Mouse (Mus musculus): Measurements from ENCODE around the gene Cyb5d1.

The Cyb5d1 gene

DNA sequence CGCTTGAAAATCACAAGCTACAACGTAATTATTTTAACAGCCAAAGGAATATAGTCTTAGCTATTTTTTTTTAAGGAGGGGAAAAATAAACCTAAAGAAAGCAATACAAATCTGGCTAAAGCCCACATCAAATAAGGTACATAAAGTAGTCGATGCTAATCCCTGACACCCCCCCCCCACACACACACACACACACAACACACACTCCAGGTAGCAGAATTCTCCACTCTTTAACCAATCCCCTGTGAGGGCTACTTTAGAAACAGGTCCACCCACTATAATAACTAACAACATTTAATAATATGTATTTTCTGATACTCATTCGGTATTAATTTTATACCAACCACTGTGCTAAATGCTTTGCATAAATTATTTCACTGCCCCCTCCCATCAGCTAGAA lies 21.1 kb upstream of the Cyb5d1 start:
- in situ Hi-C loops (cut with MboI, MseI) = loop anchor here (25.0 kb wide), 1 partner anchor 1246 kb away; the partner anchor contains the start of genes Eno3, Pfn1 and Spag7

- in situ Hi-C loops (cut with MboI, MseI) = loop anchor here (25.0 kb wide), 1 partner anchor 1246 kb away; the partner anchor contains the start of genes Eno3, Pfn1 and Spag7
These were observed 20.4 kb upstream of the Cyb5d1 start for GRCm38 (mm10) chr11:69415668-69416451.

DNA sequence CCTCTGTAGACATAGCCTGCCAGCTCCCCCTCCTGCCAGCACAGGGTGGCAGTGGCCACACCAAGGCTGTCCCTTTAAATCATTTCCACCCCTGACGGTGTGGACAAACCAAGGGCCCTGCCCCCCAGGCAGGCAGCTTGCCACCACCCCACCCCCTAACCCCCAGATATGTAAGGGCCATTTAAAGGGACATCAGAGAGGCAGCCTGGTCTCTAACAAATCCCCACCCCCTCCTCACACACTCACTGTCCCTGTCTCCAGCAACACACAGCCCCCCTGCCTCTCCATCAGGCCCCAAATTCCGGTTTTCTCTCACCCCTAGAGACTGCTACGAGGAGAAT lies 19.9 kb upstream of the Cyb5d1 start:
- in situ Hi-C loops (cut with MboI, MseI) = loop anchor here (25.0 kb wide), 1 partner anchor 1247 kb away; the partner anchor contains the start of genes Eno3, Pfn1 and Spag7

DNA sequence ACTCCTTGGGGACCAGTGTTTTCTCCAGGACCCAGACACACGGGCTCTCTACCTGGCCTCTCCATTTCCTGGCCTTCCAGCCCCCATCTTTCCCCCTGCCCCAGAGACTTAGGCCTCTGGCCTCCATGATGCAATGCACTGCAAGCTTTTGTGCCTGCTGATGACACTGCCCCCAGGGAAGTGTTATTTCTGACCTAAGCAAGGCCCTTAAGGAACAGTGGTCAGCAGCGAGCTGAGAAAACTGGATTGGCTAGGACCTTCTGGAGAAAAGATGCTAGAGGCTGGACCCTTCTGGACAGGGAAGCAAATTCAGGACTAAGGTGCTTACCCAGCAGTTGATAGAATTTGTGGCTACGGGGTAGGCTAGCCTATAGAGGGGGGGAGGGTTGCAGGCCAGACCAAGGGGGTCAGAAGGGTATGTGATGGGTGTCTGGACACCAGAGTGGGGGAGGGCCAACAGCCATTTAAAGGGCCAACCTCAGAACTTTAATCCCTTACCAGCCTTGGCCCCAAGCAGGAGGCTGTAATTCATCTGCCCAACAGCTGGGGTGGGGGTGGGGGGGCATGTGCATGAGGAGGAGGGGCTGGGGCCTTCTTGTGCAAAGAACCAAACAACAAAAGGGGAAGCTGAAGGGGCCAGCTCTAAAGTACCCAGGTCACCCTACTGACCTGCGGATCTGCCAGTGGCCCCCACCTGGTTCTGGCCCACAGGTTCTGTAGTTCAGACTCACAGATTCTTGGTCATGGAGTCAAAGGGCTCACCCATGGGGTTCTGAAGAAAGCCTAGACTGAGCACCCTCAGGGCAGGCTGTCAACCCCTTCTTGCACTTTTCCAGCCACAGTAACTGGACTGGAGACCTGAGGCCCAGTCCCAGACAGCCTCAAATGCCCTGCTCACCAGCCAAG lies 19.2 kb upstream of the Cyb5d1 start:
- in situ Hi-C loops (cut with MboI, MseI) = loop anchor here (25.0 kb wide), 1 partner anchor 1248 kb away; the partner anchor contains the start of genes Eno3, Pfn1 and Spag7

- in situ Hi-C loops (cut with MboI, MseI) = loop anchor here (25.0 kb wide), 1 partner anchor 1249 kb away; the partner anchor contains the start of genes Eno3, Pfn1 and Spag7
These were observed 18.1 kb upstream of the Cyb5d1 start, which contains the start of gene Kdm6b for GRCm38 (mm10) chr11:69413221-69414181. Gene Kdm6b, minus strand, starts transcription at chr11:69413675.

GRCm38 (mm10) chr11:69412548-69412947 lies 17.1 kb upstream of the Cyb5d1 start:
- in situ Hi-C loops (cut with MboI, MseI) = loop anchor here (25.0 kb wide), 1 partner anchor 1250 kb away; the partner anchor contains the start of genes Eno3, Pfn1 and Spag7

- in situ Hi-C loops (cut with MboI, MseI) = loop anchor here (25.0 kb wide), 1 partner anchor 1251 kb away; the partner anchor contains the start of genes Eno3, Pfn1 and Spag7
These were observed 16.2 kb upstream of the Cyb5d1 start for GRCm38 (mm10) chr11:69411538-69412203.

DNA sequence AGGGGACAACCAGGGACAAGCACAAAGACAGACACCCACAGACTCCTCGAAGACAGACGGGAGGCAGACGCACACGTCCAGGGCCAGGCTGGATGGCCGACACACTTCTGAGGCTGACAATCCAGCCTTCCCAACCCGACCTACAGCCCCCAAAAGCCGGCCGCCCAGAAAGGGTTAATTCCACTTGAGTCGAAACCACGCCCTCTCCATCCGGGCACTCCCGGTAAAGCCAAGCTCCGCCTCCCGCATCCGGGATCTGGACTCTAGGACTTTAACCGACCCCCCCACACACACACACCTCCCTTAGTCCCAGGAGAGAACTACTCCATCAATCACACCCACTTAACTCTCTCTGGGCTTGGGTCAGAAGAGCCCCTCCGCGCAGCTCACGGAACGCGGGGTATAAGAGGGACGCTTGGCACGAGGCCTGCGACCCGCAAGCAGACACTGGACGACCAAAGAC lies 15.7 kb upstream of the Cyb5d1 start:
- in situ Hi-C loops (cut with MboI, MseI) = loop anchor here (25.0 kb wide), 1 partner anchor 1251 kb away; the partner anchor contains the start of genes Eno3, Pfn1 and Spag7

DNA sequence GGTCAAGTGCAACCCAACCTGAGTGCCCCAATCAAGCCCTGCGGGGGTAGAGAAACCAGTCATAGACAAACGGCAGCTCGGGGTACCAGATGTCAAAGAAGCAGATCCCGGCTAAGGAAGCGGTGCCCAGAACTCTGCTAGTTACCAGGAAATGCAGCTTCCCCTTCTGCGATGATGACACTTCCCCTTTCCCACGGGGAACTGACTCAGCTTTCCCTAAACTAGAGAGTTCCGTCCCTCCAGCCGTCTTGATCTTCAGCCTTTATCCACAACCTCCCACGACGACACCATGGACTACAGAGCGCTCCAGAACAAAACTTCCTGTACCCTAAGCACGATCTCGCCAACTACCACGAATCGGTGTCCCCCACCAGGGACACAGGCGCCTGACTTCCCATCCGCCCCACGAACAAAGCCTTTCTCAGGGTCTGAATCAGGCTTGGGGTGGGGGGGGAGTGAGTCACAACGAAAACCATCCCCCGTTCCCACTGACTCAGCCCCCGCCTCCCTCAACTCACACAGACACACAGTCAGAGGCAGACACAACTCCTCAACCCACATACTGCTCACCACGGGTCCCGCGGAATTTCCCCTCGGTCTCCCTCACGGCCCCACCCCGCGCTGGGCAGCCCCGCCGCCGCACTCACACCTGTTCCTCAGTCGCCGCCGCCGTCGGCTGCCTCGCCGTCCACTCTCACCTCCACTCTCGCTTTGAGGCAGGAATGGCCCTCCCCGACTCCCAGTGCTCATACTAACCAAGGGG lies 15.1 kb upstream of the Cyb5d1 start:
- in situ Hi-C loops (cut with MboI, MseI) = loop anchor here (25.0 kb wide), 1 partner anchor 1252 kb away; the partner anchor contains the start of genes Eno3, Pfn1 and Spag7

- in situ Hi-C loops (cut with MboI, MseI) = loop anchor here (25.0 kb wide), 1 partner anchor 1252 kb away; the partner anchor contains the start of genes Eno3, Pfn1 and Spag7
These were observed 14.5 kb upstream of the Cyb5d1 start for GRCm38 (mm10) chr11:69410045-69410309.

DNA sequence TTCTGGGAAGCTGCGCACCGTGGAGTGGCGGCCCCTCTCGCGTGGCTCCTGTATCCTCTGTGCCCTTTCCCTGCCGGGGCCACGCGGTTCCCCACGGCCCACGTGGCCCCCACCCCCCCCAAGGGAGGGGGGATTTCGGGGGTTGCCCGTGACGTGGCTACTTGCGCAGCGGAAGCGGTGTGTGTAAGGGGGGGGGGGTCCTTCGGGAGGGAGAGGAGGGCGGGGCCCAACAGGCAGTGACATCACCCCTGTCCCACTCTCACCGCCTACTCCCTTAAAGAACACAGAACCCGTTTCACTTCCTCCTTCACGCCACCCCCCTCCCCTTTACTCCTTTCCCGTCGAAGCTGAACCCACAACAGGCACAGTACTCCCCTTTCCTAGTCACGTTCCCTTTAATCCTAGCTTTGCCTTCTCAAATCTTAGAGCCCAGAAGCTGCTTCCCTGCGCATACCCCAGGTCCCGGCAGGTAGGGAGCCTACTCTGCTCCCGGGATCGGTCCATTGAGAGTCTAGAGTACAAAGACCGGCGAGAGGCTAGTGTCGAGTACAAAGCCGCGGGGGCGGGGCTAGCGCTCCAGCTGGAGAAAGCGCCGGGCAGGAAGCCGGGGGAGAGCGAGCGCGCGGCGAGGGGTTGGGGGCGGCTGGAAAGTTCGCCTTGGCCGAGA lies 14.1 kb upstream of the Cyb5d1 start:
- in situ Hi-C loops (cut with MboI, MseI) = loop anchor here (25.0 kb wide), 1 partner anchor 1253 kb away; the partner anchor contains the start of genes Eno3, Pfn1 and Spag7

- in situ Hi-C loops (cut with MboI, MseI) = loop anchor here (25.0 kb wide), 1 partner anchor 1254 kb away; the partner anchor contains the start of genes Eno3, Pfn1 and Spag7
These were observed 13.3 kb upstream of the Cyb5d1 start for GRCm38 (mm10) chr11:69408541-69409377.

- in situ Hi-C loops (cut with MboI, MseI) = loop anchor here (25.0 kb wide), 1 partner anchor 1255 kb away; the partner anchor contains the start of genes Eno3, Pfn1 and Spag7
These were observed 12.2 kb upstream of the Cyb5d1 start for GRCm38 (mm10) chr11:69407724-69408004.

GRCm38 (mm10) chr11:69406867-69407723 lies 11.7 kb upstream of the Cyb5d1 start:
- in situ Hi-C loops (cut with MboI, MseI) = loop anchor here (25.0 kb wide), 1 partner anchor 1255 kb away; the partner anchor contains the start of genes Eno3, Pfn1 and Spag7

GRCm38 (mm10) chr11:69406282-69406681 lies 10.9 kb upstream of the Cyb5d1 start:
- in situ Hi-C loops (cut with MboI, MseI) = loop anchor here (25.0 kb wide), 1 partner anchor 1256 kb away; the partner anchor contains the start of genes Eno3, Pfn1 and Spag7

All from T-helper 2 cell (primary cell).